Mouse (Mus musculus) forebrain, embryonic 11.5 days (tissue): ENCODE results near the gene Prkcz. TPM values are rescaled to one million over a fixed set of nuclear protein-coding genes. Genes with fewer than 3 reads are reported as not detected.
A peak's percentile ranks its signal among the peaks of the same experiment; 100 is the strongest.

ENCODE experiments used
- ATAC-seq: fragments of 200-750 bp; cut with Nextera tagmentation; replicated peaks from 2 replicates; pipeline ENCODE4 v1.8.0; 2017; ENCODE audit warnings: moderate TSS enrichment; ENCODE audit not compliant: low FRiP score
- DNase-seq: peaks from one replicate; pipeline ENCODE4 v3.0.0-alpha.2; 2017; ENCODE audit warnings: low spot score
- H3K27ac ChIP-seq: fragments of 300-500 bp; sonication (generic); 2 replicates; pipeline ENCODE4 v1.5.1; 2014; ENCODE audit warnings: low read depth, low read length
- H3K27me3 ChIP-seq: fragments of 300-500 bp; sonication (generic); 2 replicates; pipeline ENCODE4 v1.6.1; 2014; ENCODE audit warnings: mild to moderate bottlenecking, low read length, mixed read lengths; ENCODE audit not compliant: control insufficient read depth, insufficient read depth
- H3K36me3 ChIP-seq: fragments of 300-500 bp; sonication (generic); 2 replicates; pipeline ENCODE4 v1.6.1; 2014; ENCODE audit warnings: mild to moderate bottlenecking, low read length, moderate library complexity, mixed read lengths; ENCODE audit not compliant: control insufficient read depth, insufficient read depth
- H3K4me1 ChIP-seq: fragments of 300-500 bp; sonication (generic); replicated peaks from 2 replicates; pipeline ENCODE4 v1.6.1; 2014; ENCODE audit warnings: low read length, mixed read lengths; ENCODE audit not compliant: control insufficient read depth, insufficient read depth
- H3K4me2 ChIP-seq: fragments of 300-500 bp; sonication (generic); 2 replicates; pipeline ENCODE4 v1.6.1; 2014; ENCODE audit warnings: low read depth, mild to moderate bottlenecking, low read length, moderate library complexity, mixed read lengths; ENCODE audit not compliant: severe bottlenecking
- H3K4me3 ChIP-seq: fragments of 300-500 bp; sonication (generic); 2 replicates; pipeline ENCODE4 v1.5.1; 2014; ENCODE audit warnings: low read depth, low read length
- H3K9ac ChIP-seq: fragments of 300-500 bp; sonication (generic); 2 replicates; pipeline ENCODE4 v1.6.1; 2014; ENCODE audit warnings: low read length
- H3K9me3 ChIP-seq: fragments of 300-500 bp; sonication (generic); 2 replicates; pipeline ENCODE4 v1.6.1; 2016; ENCODE audit warnings: low read length, mixed read lengths; ENCODE audit not compliant: control insufficient read depth
- WGBS: fragments of 180-500 bp; shearing (Covaris S2); extraction: QIAGEN DNeasy Blood & Tissue Kit; methylation state at CpG from one replicate; pipeline ENCODE4 v1.1.7; 2014; 5-methylcytosine and 5-hydroxymethylcytosine counted together
- polyA plus RNA-seq: library from polyadenylated mRNA; unstranded; fragments of >200 nt; fragmentation: Nextera tagmentation; extraction: Ambion mirVana; gene quantifications from 2 replicates; pipeline ENCODE4 v1.2.1, GENCODE M21; 2014

The Prkcz gene
- polyA plus RNA-seq, 1 experiment from 2014 or later = 20.8 TPM

DNA sequence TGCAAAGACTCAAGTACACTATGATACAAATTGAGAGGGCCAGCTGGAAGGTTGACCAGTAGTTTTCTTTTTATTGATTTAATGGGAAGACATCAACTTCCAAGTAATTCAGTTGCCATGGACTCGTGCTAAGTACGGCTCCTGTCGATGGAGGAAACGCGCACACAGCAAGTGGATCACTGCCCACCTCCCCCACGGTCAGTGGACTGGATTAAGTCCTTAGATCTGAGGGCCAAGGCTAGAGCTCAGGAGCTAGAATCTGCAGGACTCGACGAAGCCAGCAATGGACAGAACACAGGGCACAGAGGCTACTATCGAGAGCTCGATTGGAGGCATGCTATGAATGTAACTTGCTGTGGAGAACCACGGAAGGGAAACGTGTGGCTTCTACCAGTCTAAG, 52.5 kb downstream of the Prkcz start:
- H3K4me1 ChIP-seq = peaks cover 24% of the 10 kb centered on the region
- H3K27ac ChIP-seq = no peak overlapping the region
- H3K36me3 ChIP-seq = no peaks in the 10 kb centered on the region
- no peaks in the 10 kb centered on the region for H3K9me3 ChIP-seq
- DNase-seq = no peak
- no peak overlapping the region for H3K9ac ChIP-seq
- ATAC-seq = no peak
- no peak overlapping the region for H3K4me2 ChIP-seq
- H3K27me3 ChIP-seq = no peaks in the 10 kb centered on the region
- 85% methylated on average over 12 of the region's 12 CpGs for WGBS
- no peak overlapping the region for H3K4me3 ChIP-seq

DNA sequence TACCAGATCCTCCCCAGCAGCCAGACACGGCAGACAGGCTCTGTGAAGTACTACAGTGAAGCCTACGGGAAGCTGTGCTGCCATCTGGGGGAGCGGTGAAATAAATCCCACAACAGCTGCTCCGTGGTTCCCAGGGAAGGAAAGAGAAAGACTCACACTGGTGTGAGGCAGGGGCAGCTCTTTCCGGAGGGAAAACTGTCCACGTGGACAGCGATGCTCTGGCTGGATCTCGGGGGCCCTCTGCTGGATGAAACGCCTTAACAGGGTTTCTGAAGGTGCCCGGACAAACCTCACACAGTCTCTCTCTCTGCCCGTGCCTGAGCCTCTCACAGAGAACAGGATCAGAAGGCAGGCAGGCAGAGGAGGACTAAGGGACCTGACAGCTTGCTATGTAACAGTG, 53.1 kb downstream of the Prkcz start:
- Histone ChIP-seq H3K27ac (0 out of 2 replicates have a peak overlapping the region, but pooled peaks have one; percentile 10), H3K9me3 (no peaks in the 10 kb centered on the region), H3K4me2 (0 out of 2 replicates have a peak overlapping the region, but pooled peaks have one; percentile 15), H3K36me3 (no peaks in the 10 kb centered on the region), H3K4me1 (peaks cover 24% of the 10 kb centered on the region), H3K9ac (peak overlapping the region; percentile 45), H3K27me3 (no peaks in the 10 kb centered on the region), H3K4me3 (no peak overlapping the region)
- 2% methylated on average over 11 of the region's 11 CpGs for WGBS
- peak; percentile 90 for DNase-seq
- ATAC-seq = peak; percentile 79

DNA sequence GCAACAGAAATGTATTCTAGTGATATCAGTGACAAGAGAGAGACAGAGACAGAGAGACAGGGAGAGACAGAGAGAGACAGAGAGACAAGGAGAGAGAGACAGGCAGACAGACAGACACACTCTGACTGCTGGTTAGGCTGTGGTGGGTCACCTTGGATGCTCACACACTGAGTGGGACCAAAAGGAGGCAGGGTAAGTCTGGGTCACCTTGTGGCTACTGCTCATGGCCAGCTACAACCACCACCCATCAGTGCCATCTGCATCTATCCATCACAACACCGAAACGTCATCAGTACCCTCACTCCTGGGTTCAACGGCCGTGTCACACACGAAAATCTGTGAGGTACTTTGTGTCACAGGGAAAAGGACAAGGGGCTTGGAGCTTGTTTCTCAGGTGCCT, 53.6 kb downstream of the Prkcz start:
- WGBS = 92% methylated on average over 5 of the region's 5 CpGs
- Histone ChIP-seq H3K27ac (0 out of 2 replicates have a peak overlapping the region, but pooled peaks have one; percentile 10), H3K4me2 (0 out of 2 replicates have a peak overlapping the region, but pooled peaks have one; percentile 15), H3K9ac (peak overlapping the region; percentile 45), H3K27me3 (no peaks in the 10 kb centered on the region), H3K9me3 (no peaks in the 10 kb centered on the region), H3K4me1 (peaks cover 24% of the 10 kb centered on the region), H3K4me3 (no peak overlapping the region), H3K36me3 (no peaks in the 10 kb centered on the region)
- DNase-seq (no peak), ATAC-seq (no peak)

DNA sequence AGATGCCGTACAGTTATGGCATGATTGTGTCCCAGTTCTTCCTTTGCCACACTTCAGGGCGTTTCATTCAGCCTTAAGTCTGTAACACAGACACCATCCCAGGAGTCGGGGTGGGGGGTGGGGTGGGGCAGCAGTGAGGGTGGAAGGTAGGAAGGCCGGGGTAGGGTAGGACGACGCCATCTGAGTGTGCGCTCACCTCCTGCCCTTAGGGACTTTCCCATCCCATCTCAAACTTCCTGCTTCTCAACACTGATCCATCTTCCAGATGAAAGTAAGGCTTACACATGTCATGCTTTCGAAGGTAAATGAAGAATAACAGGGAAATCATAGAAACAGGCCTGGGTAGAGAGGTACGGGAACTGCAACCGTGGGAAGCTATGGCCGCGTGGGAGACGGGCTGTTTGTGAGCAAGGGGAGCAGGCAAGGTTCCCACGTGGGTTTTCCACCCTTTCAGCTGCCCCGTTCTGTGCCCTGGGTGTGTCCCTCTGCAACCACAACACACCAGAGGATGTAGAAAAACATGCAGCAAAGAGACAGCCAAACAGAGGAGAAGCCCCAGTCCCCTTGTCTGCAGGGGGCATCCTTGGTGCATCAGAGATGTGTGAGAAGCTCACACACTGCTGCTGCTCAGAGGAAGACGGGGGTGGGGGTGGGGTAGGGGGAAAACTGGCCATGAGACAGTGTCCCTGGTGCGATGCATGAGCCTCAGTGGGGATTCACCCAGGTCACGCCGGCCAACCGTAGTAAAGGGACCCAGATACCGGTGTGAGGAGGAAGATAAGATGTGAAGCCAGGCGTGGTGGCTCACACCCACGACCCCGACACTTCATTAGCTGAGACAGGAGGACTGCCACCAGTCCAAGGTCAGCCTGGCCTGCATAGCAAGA, 54.6 kb downstream of the Prkcz start:
- H3K4me2 ChIP-seq = no peak overlapping the region
- no peak overlapping the region for H3K4me3 ChIP-seq
- H3K4me1 ChIP-seq = peaks cover 24% of the 10 kb centered on the region
- WGBS = 67% methylated on average over 24 of the region's 24 CpGs
- no peak overlapping the region for H3K9ac ChIP-seq
- ATAC-seq (no peak), DNase-seq (no peak)
- no peaks in the 10 kb centered on the region for H3K36me3 ChIP-seq
- no peaks in the 10 kb centered on the region for H3K9me3 ChIP-seq
- H3K27me3 ChIP-seq = no peaks in the 10 kb centered on the region
- H3K27ac ChIP-seq = no peak overlapping the region

DNA sequence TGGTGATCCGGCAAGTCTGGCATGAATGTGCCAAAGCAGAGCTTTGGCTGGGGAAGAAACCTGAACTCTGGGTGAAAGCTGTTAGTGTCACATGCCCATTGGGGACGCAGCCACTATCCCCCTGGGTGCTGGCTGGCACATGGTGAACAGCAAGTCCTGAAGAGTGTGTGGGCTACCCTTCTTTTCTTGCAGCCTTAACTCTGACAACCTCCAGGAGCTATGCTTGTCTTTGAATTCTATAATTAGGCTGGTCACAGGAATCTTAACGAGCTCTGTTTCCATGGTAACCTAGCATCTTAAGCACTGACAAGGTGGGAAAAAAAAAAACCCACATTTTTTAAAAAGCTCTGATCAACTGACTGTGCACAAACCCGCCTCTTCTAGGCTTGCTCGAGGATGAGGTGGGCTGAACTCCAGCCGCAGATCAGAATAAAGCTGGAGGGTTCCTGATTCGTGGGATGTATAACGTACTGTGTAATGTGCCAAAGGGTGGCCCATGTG, 55.6 kb downstream of the Prkcz start:
- 29% methylated on average over 8 of the region's 8 CpGs for WGBS
- Histone ChIP-seq H3K4me2 (0 out of 2 replicates have a peak overlapping the region, but pooled peaks have one; percentile 18), H3K9ac (peak overlapping the region; percentile 3; the same call in 1 of the 2 replicates), H3K4me1 (peaks cover 24% of the 10 kb centered on the region), H3K36me3 (no peaks in the 10 kb centered on the region), H3K9me3 (no peaks in the 10 kb centered on the region), H3K27ac (peak overlapping the region; percentile 48; the same call in 1 of the 2 replicates), H3K27me3 (no peaks in the 10 kb centered on the region), H3K4me3 (no peak overlapping the region)
- ATAC-seq (peak; percentile 70), DNase-seq (no peak)

DNA sequence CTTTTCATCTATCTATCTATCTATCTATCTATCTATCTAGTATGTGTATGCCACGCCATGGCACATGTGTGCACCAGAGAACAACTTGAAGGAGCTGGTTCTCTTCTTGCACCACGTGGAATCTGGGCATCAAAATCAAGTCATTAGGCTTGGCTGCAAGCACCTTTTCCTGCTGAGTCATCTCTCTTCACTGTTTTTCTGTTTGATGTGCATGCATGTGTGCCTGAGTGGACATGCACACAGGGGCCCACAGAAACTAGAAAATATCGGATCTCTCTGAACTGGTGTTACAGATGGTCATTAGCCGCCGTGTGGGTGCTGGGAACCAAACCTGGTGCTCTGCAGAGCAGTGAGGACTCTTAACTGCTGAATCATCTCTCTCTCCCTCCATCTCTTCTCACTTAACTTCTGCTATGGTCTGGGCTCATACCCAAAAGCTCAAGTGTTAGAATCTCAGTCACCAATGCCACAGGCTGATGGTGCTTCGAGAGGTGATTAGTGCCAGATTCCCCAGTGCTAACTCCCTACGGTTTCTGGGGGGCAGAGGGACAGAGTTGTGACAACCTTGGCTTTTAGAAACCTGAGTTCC, 56.6 kb downstream of the Prkcz start:
- Histone ChIP-seq H3K4me2 (no peak overlapping the region), H3K4me3 (no peak overlapping the region), H3K4me1 (peaks cover 24% of the 10 kb centered on the region), H3K9me3 (no peaks in the 10 kb centered on the region), H3K9ac (no peak overlapping the region), H3K27ac (peak overlapping the region; percentile 48; the same call in 1 of the 2 replicates), H3K36me3 (no peaks in the 10 kb centered on the region), H3K27me3 (no peaks in the 10 kb centered on the region)
- DNase-seq (no peak), ATAC-seq (no peak)
- WGBS = 91% methylated on average over 7 of the region's 7 CpGs

DNA sequence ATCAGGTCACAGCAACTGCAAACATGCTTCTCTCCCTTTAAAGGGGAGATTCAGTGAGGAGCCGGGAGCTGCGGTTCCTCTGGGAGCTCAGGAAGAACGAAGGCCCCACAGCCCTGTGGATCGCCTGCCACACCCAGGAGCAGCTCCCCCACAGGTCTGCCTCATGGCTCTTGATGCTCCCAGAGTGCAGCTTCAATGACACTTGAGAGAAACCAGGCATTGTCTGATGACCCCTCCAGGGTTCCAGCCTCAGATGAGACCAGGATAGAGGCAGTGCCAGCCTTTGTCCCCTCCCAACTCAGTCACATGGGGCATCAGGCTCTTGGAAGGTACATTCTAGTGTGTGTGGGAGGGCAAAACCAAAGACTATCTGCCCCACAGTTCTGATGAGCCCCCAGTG, 59.2 kb downstream of the Prkcz start:
- H3K4me2 ChIP-seq = no peak overlapping the region
- H3K27me3 ChIP-seq = no peaks in the 10 kb centered on the region
- H3K27ac ChIP-seq = no peak overlapping the region
- DNase-seq = no peak
- no peaks in the 10 kb centered on the region for H3K36me3 ChIP-seq
- peaks cover 17% of the 10 kb centered on the region for H3K4me1 ChIP-seq
- ATAC-seq = no peak
- no peak overlapping the region for H3K4me3 ChIP-seq
- WGBS = 77% methylated on average over 4 of the region's 4 CpGs
- H3K9ac ChIP-seq = no peak overlapping the region
- no peaks in the 10 kb centered on the region for H3K9me3 ChIP-seq

DNA sequence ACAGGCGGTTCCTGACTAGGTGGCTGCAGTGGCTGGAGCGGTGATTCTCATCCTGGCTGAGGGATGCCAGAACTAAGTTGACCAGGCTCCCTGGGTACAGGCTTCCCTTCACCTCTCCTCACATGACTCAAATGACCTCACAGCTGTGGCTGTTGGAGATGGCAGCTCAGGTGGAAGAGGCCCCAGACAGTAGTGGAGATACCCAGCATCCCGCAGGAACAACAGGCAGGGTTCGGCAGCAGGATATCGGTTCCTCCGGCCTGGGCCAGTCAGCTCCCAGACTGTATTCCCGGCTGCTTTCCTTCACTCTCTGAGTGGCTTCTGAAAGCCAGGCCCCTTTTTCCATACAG, 60.1 kb downstream of the Prkcz start:
- DNase-seq = no peak
- H3K27me3 ChIP-seq = no peaks in the 10 kb centered on the region

More for the DNA sequence above, 60.1 kb downstream of the Prkcz start:
- Histone ChIP-seq H3K9me3 (no peaks in the 10 kb centered on the region), H3K36me3 (no peaks in the 10 kb centered on the region), H3K27ac (no peak overlapping the region), H3K4me2 (no peak overlapping the region), H3K4me1 (peaks cover 11% of the 10 kb centered on the region; the same call in 1 of the 2 replicates), H3K9ac (no peak overlapping the region), H3K4me3 (no peak overlapping the region)
- ATAC-seq = no peak
- 98% methylated on average over 7 of the region's 7 CpGs for WGBS
